Mouse (Mus musculus): ENCODE measurements at regions not wholly inside any gene's neighbourhood (a gene's known extent, or its start where the extent isn't known, plus 50 kb on each side); places are given as distances from the start of the nearest gene placed in this dataset.

- DNase-seq (ENCODE audit: inconsistent ontology term), result peak; percentile 67
Observed at GRCm38 (mm10) chr7:72590351-72591115, 284.1 kb upstream of the Mctp2 start.

- DNase-seq (ENCODE audit: inconsistent ontology term), result no peak
Observed at GRCm38 (mm10) chr7:72592110-72592509, 285.7 kb upstream of the Mctp2 start.

DNA sequence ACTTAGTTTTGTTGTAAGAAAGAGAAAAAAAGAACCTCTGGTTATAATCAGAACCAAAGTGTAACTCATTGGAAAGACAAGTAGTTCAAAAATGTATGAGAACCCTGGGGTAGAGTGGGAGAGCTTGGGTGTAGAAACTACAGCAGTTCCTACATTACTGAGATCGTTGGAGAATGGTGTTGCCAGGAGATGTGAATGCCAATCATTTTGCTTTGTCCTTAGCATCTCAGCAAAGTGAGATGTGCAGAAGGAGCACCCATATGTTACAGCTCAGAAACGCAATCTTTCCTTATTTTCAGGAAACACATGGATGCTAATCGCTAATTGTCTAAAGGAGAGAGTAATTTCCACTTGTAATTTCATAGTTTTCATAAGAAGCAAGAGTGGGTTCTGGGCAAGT, 286.2 kb upstream of the Mctp2 start:
- DNase-seq (ENCODE audit: inconsistent ontology term), result no peak

- no peak for DNase-seq (ENCODE audit: inconsistent ontology term)
Observed at GRCm38 (mm10) chr7:72593259-72593658, 286.9 kb upstream of the Mctp2 start.

- DNase-seq (ENCODE audit: inconsistent ontology term), result no peak
Observed at GRCm38 (mm10) chr7:72594741-72595140, 288.3 kb upstream of the Mctp2 start.

DNA sequence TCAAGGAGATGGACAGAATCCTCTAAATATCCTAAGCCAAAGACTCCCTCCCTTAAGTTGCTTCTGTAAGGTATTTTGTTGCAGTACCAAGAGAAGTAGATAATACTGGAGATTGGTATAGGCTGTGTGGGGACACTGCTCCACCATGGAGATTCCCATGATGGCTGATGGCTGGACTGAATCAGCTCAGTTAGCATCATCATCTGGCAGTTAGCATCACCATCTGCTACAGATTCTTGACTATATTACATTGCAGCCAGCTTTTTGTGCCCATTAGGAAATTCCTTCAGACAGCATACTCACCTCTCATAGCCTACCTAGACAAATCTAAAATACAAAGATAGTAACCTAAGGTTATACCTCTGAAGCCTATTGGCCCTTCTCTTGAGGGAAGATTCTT, 290.6 kb upstream of the Mctp2 start:
- no peak for DNase-seq (ENCODE audit: inconsistent ontology term)

GRCm38 (mm10) chr7:72601933-72602332, 295.5 kb upstream of the Mctp2 start:
- DNase-seq (ENCODE audit: inconsistent ontology term), result no peak

DNA sequence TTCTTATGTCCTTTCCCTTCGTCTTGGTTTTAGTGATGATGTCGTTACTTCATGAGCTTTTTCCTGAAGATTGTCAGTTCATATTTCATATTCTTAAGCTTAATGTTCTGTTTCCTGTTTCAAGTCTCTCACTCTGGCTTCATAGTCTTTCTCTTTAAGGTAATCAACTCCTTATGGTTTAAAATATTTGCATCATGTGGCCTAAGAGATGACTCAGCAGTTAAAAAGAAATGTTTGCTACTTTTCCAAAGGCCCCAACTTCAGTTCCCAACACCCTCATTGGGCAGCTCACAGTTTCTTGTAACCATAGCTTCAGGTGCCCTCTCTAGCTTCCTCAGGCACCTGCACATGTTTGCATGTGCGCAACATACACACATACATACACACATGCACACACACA, 303.4 kb upstream of the Mctp2 start:
- DNase-seq (ENCODE audit: inconsistent ontology term), result no peak

DNA sequence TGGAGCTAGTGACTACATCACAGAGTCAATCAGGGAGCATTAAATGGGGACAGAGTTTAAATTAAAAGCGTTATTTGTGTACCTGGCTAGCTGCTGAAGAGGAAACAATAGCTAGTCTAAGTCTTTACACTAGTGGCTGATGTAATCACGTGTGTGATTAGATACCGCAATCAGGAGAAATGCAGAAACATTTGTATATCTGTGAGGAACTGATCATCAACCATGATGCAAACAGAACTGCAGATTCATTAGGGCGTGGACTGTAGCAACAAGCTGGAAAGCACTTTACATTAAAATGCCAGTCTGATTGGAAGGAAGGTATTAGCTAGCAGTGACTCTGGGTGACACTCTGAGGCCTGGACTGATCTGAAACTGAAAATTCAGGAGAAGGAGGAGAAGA, 308.8 kb upstream of the Mctp2 start:
- no peak for DNase-seq (ENCODE audit: inconsistent ontology term)

DNA sequence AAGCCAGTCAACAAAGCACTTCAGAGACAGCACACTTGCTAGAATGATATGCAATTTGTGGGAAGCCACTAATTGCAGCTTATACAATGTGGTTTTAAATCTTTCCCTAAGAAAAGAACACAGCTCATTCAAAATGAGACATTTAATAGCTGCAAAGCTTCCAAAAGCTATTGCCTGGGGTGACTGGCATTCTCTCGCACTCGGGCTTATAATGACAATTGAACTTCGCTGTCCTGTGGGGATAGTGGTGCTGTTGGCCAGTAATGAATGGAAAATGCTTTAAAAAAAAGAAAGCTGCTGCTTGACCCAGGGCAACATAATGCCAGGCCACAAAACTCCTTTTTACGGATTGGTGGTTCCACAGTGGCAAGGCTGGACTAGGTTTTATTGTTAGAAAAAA, 321.0 kb upstream of the Mctp2 start:
- DNase-seq (ENCODE audit: inconsistent ontology term), result peak; percentile 71

GRCm38 (mm10) chr7:72639566-72639965, 333.2 kb upstream of the Mctp2 start:
- DNase-seq (ENCODE audit: inconsistent ontology term), result no peak

DNA sequence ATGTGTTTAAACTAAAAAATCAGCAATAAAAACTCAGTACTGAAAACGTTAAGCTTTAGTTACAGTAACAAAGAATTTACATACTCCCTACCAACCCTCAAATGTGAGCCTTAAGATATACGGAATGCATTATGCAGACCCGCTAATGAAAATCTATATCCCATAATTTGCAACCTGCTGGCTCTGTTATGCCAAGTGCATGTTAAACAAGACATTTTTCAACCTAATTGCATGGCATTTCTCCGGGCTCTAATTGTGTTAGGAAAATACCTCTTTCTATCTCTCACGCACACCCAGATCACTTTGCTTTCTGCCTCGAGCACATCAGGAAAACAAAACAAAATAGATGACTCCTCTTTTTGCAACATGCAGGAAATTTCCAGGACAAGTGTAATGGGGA, 368.6 kb upstream of the Mctp2 start:
- DNase-seq (ENCODE audit: inconsistent ontology term), result no peak

DNA sequence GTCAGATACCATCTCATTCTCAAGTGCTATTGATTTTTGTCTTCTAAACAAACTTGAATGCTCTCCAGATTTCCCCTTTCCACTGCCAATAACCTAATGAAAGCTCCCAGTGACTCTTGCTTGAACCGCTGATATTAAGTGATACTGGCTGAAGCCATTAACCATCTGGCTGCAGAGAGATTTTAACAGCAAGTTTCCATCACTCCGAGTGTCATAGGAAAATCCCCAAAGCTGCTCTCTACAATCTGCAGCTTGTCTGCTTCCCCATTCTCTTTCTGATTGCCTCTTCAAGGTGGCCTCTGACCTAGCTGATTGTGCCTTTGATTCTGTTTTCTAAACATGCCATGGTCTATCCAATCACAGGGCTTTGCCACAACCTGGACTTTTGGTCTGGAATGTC, 379.4 kb upstream of the Mctp2 start:
- DNase-seq (ENCODE audit: inconsistent ontology term), result peak; percentile 22

GRCm38 (mm10) chr7:72687356-72687755, 380.9 kb upstream of the Mctp2 start:
- peak; percentile 27 for DNase-seq (ENCODE audit: inconsistent ontology term)

GRCm38 (mm10) chr7:72691396-72691795, 385.0 kb upstream of the Mctp2 start:
- DNase-seq (ENCODE audit: inconsistent ontology term), result peak; percentile 31

DNA sequence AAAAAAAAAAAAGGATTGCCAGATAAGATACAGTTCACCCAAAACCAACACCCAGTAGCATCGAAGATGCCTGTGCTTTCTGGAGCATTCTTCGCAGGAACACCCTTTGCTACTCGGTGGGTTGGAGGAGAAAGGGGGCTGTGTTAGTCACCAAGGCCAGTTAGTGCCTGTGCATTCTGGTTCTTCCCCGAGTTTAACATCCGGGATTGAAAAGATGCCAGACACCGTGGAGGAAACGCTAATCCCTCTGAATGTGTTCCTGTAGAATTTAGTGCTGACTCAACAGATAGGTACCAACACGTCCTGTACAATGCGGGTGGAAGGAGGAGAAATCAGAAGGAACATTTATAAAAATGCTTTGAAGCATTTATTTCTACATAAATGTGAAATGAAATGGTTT, 385.5 kb upstream of the Mctp2 start:
- peak; percentile 17 for DNase-seq (ENCODE audit: inconsistent ontology term)

GRCm38 (mm10) chr7:72696736-72697135, 390.3 kb upstream of the Mctp2 start:
- DNase-seq (ENCODE audit: inconsistent ontology term), result no peak

DNA sequence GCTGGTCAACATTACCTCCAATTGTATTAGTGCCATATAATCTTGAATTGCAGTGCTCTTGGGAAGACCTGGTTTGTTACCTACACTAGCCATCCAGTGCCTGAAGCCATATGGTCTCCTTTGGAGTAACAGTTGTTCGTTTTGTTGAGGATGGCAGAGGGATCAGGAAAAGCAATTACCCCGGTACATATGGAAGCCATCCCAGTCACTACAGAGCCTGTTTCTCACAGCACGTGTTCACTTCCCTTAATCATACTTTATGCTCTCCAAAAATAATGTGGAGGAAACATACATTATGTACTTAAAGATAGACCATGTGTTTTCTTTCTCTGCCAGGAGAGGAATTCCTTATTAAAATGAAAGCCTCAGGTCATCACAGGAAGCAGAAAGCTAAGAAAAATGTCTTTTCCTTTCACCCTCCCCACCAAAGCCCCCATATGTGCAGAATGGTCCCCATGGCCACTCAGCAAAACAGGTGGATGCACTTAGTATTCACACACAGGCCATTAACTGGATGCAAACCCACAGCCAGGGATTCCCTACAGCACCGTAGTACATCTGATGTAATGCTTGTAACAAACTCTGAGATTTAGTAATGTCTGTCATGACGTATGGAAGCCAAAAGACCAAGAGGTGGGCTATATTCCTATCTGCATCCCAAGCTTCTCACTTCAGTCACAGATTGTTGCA, 397.4 kb upstream of the Mctp2 start:
- DNase-seq (ENCODE audit: inconsistent ontology term), result no peak

DNA sequence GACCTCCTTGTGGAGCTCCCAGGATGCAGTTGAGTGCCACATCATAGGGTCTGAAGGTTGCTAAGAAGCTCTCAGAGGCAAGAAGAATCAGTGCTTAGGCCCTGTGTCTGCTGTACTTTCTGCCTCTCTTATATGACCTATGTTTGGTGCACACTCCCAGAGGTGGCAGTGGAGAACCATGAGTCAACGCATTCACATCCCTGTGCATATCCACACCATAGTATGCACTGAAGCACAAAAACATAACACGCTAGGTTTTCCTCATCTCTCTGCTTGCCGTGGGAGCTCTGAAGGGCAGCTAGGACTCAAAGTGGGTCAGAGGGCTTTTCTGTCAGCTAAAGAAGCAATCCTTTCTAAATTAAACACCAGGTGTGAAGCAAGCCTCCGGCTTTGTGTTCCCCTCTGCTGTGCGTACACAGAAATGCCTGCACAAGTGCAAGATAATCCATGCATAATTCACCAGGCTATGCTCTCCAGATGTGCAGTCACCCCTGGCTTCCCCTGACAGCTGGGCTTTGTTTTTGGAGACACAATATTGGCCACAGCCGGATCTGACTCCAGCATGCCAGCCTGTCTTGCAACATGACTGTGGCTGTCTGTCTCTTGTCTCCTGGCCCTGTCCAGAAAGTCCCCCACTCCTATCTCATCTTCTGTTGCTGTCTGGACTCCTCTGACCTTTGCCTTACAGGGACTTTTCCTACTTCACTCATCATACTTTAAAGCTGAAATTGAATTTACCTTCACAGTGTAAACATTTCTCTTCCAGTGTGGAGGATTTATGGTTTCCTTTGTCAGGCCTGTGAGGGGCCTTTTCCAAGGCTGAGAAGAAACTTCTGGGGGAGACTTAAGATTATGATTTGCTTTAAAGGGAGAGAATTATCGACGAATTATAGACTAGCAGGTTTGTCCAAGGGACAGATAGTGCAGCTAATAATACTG, 405.1 kb upstream of the Mctp2 start:
- no peak for DNase-seq (ENCODE audit: inconsistent ontology term)

DNA sequence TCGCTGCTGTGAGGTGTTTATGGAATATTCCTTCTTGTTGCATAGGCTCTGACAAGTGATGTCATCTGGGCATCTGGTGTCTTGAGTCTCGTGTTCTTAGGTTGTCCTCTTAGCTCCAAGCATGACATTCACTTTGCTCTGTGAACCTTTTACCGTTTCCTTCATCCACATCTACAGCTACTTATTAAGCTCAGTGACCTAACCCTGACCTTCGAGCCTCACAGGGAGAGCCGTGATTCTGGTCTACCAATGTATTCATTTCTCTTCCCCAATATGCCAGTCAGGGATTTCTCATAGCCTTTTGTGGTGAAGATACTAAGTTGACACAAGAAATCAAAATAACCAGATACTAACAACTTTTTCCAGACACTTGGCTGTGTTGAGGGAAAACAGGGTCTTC, 409.0 kb upstream of the Mctp2 start:
- DNase-seq (ENCODE audit: inconsistent ontology term), result no peak

GRCm38 (mm10) chr7:72716051-72716450, 409.6 kb upstream of the Mctp2 start:
- DNase-seq (ENCODE audit: inconsistent ontology term), result no peak

DNA sequence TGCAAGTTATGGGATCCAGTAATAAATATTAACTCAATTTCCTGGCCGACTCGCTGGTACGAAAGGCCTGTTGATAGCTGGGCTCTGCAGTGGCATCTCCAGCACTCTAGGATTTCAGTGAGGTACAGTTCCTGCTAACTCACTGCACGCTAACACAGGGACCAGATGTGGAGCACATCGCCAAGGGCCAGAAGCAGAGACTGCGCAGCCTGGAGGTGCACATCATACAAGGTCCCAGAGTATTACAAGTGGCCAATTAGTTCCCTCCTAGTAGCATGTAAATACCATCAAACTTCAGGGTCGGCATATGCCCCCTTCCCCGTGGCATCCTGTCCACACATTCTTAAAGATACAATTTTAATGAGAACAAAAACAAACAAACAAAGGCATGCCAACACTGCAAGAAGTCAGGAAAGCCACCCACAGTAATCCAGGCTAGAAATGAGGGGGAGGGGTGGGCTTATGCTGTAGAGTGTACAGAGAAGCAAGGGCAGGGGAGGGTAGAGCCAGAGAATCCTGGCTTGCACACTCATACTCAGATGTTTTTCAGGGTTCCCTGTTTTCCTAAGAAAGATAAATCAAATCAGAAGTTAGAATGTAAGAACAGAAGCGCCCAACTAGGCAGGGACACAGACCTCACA, 419.9 kb upstream of the Mctp2 start:
- no peak for DNase-seq (ENCODE audit: inconsistent ontology term)

Data from Muller cell, postnatal 12 days (primary cell).